Mouse (Mus musculus) urinary bladder, postnatal 10 days (tissue): Measurements from ENCODE around the gene Tbxa2r.

Source experiments
- DNase-seq: peaks from one replicate; pipeline ENCODE4 v3.0.0; 2022; ENCODE audit warnings: low spot score

Tbxa2r gene

DNA sequence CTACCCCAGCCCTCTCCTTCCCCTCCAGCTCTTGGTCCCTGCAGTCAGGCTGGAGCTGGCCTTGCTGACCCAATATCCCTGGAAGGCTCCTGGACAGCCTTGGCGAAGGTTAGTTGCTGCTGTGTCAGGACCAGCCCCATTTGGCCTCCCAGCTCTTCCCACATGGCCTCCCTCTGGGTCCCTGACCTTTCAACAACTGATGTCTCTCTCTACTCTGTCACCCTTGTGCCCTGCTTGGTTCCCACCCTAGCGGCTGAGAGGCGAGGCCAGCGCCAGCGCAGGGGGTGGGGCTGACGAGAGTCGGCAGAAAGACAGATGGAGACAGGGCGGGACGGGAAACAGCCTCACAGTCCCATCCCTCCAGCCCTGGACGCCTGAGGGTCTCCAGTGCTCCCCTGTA is at the start of gene Tbxa2r:
Tbxa2r (plus strand) TSS at position 346 of the 400 bp plus-strand sequence.
- DNase-seq = no peak

DNA sequence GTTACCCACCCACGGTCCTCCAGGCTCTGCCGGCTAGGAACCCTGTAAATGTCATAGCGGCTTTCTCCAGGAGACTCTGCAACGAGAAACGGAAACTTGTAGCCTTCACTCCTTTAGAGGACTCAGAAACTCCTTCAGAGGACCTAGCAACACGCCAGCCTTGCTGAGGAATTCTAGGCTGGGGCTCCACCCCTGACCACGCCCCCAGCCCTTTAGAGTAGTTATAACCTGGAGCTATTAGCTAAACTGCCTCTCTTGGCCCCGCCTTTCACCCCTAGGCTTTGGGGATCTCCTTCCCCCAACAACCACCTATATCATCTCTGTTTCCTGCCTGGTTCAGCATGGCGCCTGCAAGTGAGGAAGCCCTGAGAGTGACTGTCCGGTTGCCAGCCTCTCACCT is 49.0 kb upstream of the Tbxa2r start:
- DNase-seq = no peak

DNA sequence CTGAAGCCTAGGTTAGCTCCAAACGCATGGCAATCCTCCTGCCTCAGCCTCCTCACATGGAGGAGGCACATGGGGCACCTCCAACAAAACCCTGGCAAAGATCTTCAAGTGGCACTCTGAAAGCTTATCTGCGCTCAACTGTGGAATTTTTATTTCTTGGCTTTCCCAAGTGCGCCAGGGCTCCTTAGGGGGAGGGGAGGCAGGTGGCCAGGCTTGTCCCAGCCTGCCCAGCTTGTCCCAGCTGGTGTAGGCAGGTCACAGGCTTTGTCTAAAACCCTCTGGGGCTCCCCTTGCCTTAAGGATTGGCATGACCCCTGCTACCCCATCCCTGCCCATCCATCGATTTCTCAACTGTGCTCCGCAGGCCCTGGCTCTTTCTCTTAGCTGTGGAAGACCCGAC is 44.3 kb upstream of the Tbxa2r start:
- DNase-seq = no peak

DNA sequence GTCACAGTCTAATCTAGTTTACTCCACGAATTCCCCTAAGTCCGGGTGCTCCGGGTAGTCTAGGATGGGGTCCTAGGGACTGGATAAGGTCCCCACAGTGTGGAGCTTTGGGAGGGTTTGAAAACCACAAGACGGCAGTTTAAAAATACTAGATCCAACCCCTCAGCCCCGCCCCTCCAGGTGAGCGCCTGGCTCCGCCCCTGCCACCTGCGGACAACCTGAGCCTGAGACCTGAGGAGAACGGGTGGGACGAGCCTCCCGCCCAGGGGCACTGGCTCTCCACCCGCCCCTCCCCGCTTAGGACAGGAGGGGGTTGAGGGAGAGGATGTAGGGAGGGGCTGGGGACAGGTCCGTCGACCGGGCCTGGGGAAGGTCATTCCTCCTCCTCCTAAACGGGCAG is 43.8 kb upstream of the Tbxa2r start:
- no peak for DNase-seq

DNA sequence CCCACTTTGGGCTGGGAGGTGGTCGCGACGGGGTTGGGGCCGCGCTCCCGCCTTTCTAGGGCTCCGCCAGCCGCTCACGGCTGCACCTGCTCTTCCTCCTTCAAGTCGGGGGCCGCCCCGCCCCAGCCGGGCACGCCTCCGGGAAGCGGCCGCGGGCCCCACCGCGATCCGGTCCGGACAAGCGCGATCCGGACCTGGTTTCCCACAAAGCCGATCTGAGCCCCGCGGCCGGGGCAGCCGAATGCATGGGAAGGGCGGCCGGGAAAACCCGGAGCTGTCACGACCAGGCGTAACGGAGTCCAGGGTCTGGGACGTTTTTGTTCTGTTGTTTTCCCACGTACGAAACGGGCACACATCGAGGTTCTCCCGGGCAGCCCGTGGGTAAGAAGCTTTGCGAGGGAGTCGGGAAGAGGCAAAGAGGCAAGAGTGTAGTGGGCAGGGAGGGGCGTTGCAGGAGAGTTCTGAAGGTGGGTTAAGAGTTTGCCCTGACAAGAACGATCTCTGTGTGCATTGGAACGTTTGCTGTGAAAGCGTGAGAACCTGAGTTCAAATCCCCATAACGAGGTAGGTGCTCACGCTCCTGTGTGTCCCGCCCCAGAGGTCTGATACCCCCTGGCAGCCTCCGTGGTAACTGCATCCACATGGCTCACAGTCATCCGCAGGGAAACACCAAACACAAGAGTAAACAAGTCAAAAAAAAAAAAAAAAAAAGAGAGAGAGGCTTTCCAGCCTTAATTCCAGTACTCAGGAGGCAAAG is 42.7 kb upstream of the Tbxa2r start:
- DNase-seq = peak; percentile 81

DNA sequence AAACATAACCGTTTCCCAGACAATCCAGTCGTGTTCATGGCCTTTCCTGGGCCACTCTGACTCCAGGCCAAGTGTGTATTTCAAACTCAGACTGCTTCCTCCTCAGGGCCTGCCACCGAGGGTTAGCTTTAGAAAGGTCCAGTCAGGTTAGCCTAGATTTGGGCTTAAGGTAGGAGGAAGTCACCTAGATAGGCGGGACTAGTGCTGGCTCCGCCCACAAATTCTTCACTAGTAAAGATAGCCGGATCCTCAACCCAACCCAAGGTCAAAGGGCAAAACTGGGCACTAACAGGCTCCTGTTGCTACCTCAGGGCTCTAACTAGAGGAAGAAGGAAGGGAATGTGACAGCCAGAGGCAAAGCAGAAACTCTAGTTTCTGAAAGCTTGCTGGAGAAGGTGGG is 41.9 kb upstream of the Tbxa2r start:
- no peak for DNase-seq

DNA sequence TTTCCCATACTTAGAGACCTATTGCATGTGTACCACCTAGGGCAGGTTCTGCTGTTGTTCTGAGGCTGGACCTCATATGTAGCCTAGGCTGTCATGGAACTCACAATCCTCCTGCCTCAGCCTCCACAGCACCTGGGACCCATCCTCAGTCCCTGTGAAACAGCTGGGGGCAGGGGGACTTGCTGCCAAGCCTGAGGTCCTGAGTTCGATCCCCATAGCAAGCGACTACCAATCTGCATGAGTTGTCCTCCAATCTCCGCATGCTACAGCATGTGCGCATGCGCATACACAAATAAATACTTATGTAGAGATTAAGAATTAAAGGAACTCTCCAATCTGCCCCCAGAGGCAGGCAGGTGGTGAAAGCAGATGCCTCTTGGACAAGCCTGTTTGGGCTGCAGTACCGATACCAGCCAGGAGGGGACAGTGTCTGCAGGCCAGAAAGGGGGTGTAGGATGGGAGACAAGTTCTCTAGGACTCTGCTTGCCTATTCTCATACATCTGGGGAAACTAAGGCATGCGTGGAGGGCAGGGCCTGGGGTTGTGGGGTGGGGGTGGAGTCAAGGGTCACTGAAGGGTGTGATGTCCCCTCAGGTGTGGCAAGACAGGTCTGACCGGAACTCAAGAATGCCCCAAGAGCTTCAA is 40.9 kb upstream of the Tbxa2r start:
- DNase-seq = no peak

DNA sequence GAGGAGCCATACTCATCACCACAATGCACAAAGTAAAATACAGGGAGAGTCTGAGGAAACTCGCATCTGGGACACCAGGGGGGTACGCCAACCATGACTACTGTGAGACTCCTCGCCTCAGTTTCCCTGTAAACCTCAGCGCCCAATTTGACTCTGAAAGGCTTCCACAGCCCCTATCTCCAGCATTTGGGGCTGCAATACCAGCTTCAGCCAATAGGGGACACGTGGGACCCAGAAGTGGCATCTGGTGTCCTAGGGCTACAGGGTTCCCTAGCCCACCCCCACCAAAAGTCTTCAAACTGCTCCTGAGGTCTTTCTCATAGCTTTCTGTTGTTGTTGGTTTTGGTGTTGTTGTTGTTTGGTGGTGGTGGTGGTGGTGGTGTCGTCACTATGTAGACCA is 39.9 kb upstream of the Tbxa2r start:
- no peak for DNase-seq

DNA sequence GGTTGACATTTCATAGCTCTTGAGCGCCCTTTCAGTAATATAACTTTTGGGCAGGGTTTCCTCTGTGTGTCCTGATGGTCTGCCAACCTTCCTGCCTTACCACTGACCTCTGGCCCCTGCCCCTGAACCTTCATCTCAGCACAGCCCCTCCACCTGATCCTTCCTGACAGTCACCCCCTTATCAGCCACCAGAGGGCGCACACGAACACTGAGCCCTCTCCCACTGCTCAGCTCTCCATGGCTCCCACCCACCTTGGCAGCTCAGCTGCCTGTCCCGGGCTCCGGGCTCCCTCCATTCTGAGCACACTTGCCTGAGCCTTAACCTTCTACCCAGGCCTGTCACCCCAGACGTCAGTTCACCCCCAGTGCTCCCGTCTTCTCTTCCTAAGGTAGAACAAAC is 39.3 kb upstream of the Tbxa2r start:
- DNase-seq = no peak

DNA sequence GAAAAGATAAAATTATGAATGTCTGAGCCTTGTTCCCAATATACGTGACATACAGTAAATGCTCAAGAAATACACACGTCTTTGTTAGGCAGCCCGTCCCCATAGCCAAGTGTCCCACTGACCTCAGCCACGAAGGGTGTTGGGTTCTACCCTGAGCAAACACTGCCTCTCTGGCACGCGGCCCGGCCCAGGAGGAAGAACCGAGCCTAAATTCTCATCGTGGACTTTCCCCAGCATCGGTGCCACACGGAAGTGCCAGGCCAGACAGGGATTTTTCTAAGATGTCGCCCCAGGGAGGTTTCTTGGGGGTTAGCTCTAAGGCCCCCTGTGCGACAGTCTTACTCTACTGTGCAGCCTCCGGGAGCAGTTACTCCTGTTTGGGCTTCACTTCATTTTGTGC is 38.7 kb upstream of the Tbxa2r start:
- DNase-seq = no peak

DNA sequence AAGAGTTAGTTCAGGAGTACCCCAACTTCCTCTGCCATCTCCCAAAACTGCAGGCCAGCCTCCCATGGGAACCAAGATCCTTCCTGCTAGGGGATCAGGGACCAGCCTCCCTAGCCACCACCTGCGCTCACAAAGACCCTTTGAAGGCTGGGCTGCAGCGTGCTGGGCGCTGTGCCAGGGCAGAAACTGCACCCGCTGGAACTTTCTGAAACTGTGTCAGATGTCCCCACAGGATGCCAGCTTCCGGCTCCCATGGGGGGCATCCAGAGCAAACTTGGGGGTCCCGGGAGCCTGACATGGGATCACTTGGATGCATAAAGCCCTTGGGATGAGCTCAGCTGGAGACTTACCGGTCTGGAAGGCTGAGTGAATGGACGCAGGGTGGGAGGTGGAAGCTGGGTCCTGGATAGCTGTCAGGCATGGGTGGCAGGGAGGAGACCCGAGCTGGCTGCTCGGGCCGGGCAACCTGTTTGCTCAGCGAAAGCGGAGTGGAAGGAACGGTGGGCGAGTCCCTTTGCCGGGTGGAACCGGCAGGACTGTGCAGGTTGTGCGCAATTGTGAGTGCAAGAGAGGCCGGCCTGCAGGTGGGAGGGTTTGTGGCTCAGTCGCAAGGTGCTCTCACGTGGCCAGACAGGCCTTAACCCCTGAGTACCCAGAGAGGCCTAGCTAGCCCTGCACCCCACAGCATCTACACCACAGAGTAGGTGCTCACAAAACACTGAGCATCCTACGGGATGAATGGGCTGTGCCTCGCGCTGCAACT is 37.7 kb upstream of the Tbxa2r start:
- DNase-seq = no peak

DNA sequence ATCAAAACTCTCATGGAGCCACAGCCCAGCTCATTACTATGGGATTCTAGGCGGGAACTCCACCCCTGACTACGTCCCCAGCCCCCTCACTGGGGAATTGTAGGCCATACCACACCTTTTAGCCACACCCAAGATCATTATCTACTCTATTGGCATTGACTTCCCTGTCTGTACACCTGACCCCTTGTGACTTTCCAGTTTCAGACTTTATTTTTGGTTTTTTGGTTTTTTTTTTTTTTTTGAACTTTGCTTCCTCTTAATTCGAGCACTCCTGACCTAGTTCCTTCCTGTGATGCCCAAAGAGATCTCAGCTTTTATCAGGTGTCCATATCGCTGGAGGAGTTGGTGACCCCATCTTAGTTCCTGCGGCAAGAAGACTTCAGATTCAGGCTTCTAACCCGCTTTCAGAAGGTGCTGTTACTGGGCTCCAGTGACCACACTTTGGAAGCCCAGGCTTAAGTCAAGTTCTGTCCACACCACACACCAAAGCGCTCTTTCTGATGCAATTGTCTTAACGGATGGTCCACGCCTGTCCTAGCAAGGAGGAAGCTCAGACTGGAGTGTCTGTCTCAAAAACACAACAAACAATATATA is 36.9 kb upstream of the Tbxa2r start, which contains the start of gene Tjp3:
Tjp3 (minus strand) TSS at position 71 of the 594 bp plus-strand sequence.
- DNase-seq = no peak

DNA sequence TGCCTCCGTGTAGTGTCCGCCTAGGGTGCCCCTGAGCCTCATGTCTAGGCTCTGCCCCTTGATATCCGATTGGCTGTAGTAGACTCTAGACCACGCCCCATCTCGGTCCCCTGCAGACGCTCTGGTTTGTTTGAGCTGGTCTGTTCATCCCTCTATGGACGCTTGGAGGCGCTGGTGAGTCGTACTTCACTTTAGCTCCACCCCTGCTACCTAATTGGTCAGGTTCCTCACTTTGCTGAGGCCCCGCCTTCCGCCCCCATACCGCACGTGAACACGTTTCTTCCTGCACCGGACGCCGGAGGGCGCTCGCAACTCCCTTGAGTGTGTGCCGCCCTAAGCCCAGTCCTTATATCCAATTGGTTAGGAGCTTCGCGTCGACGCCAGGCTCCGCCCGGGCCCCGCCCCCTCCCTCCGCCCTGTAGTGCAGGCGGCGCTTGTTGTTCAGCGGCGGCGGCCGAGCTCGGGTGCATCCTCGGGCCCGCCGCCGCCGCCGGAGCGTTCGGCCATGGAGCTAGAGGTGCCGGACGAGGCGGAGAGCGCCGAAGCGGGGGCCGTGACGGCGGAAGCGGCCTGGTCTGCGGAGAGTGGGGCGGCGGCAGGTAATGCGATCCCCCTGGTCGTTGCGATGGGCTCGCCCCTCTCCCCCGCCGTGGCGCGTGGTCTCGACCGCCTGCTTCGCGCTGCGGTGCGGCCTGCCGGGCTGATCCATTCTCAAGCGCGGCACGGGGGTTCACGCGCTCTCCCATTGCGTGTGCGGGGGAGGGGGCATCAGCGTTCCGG is 35.8 kb upstream of the Tbxa2r start, which contains the start of gene Pip5k1c:
Pip5k1c (plus strand) TSS at position 410 of the 780 bp plus-strand sequence.
- DNase-seq = peak; percentile 93

DNA sequence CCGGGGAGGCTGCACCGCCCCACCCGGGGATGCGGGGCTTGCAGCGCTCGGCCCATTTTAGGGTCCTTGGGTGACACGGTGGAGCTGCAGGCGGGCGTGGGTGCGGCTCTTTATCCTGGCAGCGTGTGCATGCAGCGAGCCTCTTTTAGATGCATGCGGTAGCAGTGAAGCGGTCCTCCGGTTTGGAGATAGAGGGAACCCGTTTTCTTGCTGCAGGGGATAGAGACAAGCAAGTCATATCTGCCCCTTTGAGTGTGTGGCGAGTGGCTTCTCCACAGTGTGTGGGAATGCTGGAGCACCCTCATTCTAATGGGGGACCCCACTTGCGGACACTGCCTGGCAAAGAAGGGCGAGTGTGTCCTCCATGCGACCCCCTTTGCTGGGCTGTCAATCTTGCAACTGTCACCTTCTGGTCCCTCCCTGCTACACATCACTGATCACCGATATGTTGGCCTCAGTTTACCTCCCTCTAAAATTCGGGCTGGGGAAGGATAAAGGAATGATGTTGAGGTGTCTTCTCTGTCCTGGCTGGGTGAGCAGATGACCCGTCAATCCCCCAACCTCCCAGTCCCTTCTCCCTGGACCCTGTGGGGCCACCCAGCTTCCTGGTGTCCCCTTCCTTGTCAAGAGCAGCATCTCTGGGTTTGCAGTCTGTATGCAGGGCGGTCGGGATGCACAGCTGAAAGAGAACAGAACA is 35.0 kb upstream of the Tbxa2r start:
- DNase-seq = no peak

DNA sequence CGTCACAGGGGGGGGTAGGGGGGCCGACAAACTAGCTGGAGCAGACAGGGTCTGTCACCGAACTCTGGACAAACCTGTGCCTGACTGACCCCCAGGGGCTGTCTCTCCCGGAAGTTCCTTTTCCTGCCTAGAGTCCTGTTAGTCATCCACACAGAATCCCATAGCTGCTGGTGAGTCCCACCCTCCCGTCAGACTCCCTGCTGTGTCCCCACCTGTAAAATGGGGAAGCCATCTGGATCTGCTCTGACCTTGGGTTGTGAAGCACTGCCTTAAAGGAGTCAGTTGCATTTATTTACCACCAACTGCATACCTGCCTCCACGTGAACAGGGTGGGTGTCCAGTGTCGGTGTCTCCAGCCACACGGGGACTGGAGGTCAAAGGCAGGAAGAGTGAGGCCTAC is 34.1 kb upstream of the Tbxa2r start:
- no peak for DNase-seq

DNA sequence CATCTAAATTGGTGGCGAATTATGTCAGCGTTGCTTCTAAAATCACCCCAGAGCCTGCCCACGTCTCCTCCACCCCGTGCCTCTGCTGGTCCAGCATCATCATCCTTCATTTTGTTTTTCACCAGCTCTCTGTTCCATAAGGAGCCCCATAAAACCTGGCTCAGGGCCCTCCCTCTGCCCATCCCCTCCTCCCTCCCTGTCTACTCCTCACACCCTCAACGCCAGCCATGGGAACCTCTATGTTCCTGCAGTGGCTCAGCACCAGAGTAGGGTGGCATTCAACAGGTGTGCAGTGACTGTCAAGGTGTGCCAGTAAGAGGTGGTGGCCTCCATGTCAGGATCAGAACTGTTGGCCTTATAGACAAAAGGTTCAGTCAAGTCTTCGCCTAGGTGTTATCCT is 33.3 kb upstream of the Tbxa2r start:
- DNase-seq = no peak

DNA sequence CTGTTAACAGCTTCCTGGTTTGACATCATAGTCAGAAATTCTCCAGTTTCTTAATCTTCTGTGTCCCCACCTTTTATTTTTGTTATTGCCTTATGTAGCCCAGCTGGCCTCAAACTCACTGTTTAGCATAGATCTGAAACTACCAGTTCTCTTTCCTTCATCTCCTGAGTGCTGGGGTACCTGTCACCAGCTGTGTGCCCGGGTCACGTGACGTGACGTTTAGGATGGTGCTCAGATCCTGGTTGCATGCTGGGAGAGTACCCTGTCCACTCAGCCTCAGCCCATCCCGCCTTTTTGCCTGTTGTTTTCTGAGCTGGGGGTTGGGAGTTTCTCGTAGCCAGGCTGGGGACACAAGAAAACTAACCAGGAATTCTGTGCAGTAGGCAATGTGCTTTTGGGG is 31.3 kb upstream of the Tbxa2r start:
- no peak for DNase-seq

DNA sequence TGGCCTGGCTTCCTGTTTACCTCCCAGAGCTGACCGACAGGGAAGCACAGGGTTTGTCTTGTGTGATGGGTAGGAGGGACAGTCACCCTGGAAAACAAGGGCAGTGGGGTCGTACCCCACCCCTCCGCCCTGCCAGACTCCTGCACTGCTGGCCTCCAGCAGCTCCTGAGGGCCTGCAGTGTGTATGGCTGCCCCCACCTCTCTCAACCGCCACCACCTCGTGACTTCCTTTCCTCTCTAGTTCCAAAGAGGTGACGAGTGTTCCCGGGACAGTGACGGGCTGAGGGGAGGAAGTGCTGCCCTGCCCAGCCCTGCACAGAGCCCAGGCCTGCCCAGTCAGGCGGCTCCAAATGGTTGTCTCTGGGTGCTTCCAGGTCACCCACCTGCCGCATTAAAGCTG is 30.7 kb upstream of the Tbxa2r start:
- no peak for DNase-seq

DNA sequence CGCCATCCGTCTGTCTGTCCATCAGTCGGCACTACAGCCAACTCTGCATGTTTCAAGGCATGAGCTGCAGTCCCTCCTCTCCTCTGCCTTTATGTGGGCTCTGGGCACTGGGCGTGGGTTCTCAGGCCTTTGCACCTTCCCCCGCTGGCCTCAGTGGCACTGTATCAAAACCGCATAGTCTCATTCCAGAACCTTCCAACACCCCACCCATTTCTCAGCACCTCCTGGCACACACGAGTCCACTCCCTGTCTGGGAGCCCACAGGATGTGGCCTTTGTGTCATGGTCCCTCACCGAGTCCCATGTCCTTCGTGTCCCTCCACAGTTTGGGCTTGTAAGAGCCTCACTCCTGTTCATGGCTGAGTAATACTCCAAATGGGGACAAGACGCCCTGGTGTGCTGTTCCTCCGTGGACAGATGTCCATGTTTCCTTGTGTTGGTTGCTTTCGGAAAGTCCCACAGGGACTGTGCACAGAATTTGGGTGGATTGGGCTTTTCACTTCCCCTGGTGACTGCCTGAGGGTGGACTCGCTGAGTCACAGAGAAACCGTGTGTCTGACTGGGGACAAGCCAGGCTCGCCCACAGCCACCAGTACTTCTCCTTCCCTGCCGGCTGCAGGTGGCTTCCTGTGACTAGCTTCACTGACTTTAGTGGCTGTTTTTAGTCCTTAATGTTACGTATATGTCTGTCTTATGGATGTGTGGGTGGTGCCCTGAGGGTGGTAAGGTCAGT is 30.0 kb upstream of the Tbxa2r start:
- DNase-seq = no peak

DNA sequence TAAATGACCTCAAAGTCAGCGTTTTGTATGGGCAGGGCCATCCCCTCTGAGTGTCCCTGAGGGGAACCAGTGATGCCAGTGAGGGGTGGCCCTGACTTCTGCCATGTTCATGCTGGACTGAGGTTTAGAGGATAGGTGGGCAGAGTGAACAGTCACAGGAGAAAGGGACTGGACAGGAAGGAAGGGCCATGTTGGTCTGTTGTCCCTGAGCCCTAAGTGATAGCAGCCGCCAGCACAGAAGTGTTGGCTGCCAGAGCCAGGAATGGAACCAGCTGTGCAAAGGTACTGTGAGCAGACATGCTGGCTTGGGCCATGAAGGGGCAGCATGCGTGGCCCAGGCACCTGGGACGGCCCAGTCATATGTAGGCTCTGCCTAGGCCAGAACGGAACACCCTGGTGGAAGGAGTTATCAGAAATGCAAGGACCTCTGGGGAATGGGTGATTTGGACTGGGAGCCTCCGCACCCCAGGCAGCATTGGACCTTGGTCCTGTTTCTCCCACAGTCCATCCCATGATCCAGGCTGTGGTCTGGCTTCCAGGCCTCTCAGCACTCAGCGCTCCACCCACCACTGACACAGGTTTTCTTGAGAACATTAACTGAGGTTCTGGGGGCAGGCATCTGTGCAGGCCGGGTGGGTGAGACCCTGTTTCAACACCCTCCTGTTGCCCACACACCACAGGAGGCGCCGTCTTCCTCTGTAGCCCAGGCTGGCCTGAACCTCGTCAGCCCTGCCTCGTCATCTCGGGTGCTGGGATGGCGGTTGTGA is 28.8 kb upstream of the Tbxa2r start:
- no peak for DNase-seq
